Mouse (Mus musculus) stomach, embryonic 14.5 days (tissue): ENCODE results near the gene Rab39. TPM values are rescaled to one million over a fixed set of nuclear protein-coding genes. Genes with fewer than 3 reads are reported as not detected.

Experiments used
- ATAC-seq: fragments of 200-750 bp; cut with Nextera tagmentation; 2 replicates; pipeline ENCODE4 v1.8.0; 2017; ENCODE audit warnings: low read depth, moderate TSS enrichment; ENCODE audit not compliant: insufficient number of reproducible peaks, insufficient read depth, low FRiP score
- H3K27ac ChIP-seq: fragments of 300-500 bp; sonication (generic); 2 replicates; pipeline ENCODE4 v1.5.1; 2014; ENCODE audit warnings: mild to moderate bottlenecking, low read length, moderate library complexity, mixed read lengths
- H3K27me3 ChIP-seq: fragments of 300-500 bp; sonication (generic); 2 replicates; pipeline ENCODE4 v1.6.1; 2014; ENCODE audit warnings: low read length, control low read depth, mixed read lengths; ENCODE audit not compliant: control insufficient read depth, insufficient read depth
- H3K36me3 ChIP-seq: fragments of 300-500 bp; sonication (generic); 2 replicates; pipeline ENCODE4 v1.6.1; 2014; ENCODE audit warnings: mild to moderate bottlenecking, control low read depth, low read length, moderate library complexity, mixed read lengths; ENCODE audit not compliant: control insufficient read depth, insufficient read depth
- H3K4me1 ChIP-seq: fragments of 300-500 bp; sonication (generic); 2 replicates; pipeline ENCODE4 v1.6.1; 2014; ENCODE audit warnings: low read length, control low read depth, mixed read lengths; ENCODE audit not compliant: control insufficient read depth, insufficient read depth
- H3K4me2 ChIP-seq: fragments of 300-500 bp; sonication (generic); replicated peaks from 2 replicates; pipeline ENCODE4 v1.6.1; 2014; ENCODE audit warnings: low read depth, low read length, control low read depth
- H3K4me3 ChIP-seq: fragments of 300-500 bp; sonication (generic); 2 replicates; pipeline ENCODE4 v1.5.1; 2014; ENCODE audit warnings: low read depth, low read length, control low read depth
- H3K9ac ChIP-seq: fragments of 300-500 bp; sonication (generic); replicated peaks from 2 replicates; pipeline ENCODE4 v1.6.1; 2014; ENCODE audit warnings: low read depth, mild to moderate bottlenecking, control low read depth, low read length, moderate library complexity, mixed read lengths
- H3K9me3 ChIP-seq: fragments of 300-500 bp; sonication (generic); 2 replicates; pipeline ENCODE4 v1.6.1; 2016; ENCODE audit warnings: low read depth, low read length, control low read depth; ENCODE audit not compliant: control insufficient read depth
- WGBS: fragments of 180-500 bp; shearing (Covaris S2); extraction: QIAGEN DNeasy Blood & Tissue Kit; methylation state at CpG from one replicate; pipeline ENCODE4 v1.1.7; 2014; 5-methylcytosine and 5-hydroxymethylcytosine counted together
- polyA plus RNA-seq: library from polyadenylated mRNA; unstranded; fragments of >200 nt; fragmentation: Nextera tagmentation; extraction: Ambion mirVana; gene quantifications from 2 replicates; pipeline ENCODE4 v1.2.1, GENCODE M21; 2014

The Rab39 gene
- polyA plus RNA-seq, 1 experiment from 2014 or later, result 0.61 TPM

DNA sequence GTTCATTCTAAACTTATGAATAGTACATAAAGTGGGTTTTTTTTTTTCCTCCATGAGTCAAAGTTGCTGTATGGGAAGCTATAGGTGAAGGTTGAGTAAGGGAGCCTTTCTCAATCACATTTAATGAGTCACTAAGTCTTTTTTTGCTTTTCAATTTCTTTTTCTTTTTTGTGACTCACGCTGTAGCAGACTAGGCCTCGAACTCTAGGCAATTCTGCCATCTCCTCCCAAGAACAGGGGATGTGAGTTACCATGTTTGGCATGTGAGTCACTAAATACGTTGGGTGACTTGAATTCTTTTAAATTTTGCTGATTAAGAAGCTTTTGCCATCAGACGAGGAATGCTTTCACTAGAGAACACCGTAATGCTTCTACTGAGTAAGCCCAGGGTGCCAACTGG lies 10.2 kb downstream of the Rab39 start:
- Histone ChIP-seq H3K27me3 (no peaks in the 10 kb centered on the region), H3K4me2 (no peak overlapping the region), H3K27ac (no peak overlapping the region), H3K36me3 (no peaks in the 10 kb centered on the region), H3K4me1 (no peaks in the 10 kb centered on the region), H3K4me3 (no peak overlapping the region), H3K9ac (no peak overlapping the region), H3K9me3 (no peaks in the 10 kb centered on the region)
- 88% methylated on average over 5 of the region's 5 CpGs for WGBS
- no peak for ATAC-seq

DNA sequence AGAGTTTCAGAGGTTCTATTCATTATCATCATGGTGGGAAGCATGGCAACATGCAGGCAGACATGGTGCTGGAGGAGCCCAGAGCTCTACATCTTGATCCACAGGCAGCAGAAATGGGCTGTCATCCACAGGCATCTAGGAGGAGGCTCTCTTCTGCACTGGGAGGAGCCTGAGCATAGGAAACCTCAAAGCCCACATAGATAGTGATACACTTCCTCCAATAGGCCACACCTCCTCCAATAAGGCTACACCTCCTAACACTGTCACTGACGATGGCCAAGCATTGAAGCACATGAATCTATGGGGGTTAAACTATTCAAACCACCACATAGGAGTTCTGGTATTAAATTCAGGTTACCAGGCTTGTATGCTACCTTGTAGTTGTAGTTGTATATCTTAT lies 12.3 kb downstream of the Rab39 start:
- no peak overlapping the region for H3K9ac ChIP-seq
- H3K4me1 ChIP-seq, result no peaks in the 10 kb centered on the region
- H3K27me3 ChIP-seq, result no peaks in the 10 kb centered on the region
- H3K9me3 ChIP-seq, result no peaks in the 10 kb centered on the region
- no peak overlapping the region for H3K4me2 ChIP-seq
- no peak overlapping the region for H3K27ac ChIP-seq
- WGBS, result 67% methylated on average over 1 of the region's 1 CpGs
- no peak for ATAC-seq
- H3K4me3 ChIP-seq, result no peak overlapping the region
- no peaks in the 10 kb centered on the region for H3K36me3 ChIP-seq

DNA sequence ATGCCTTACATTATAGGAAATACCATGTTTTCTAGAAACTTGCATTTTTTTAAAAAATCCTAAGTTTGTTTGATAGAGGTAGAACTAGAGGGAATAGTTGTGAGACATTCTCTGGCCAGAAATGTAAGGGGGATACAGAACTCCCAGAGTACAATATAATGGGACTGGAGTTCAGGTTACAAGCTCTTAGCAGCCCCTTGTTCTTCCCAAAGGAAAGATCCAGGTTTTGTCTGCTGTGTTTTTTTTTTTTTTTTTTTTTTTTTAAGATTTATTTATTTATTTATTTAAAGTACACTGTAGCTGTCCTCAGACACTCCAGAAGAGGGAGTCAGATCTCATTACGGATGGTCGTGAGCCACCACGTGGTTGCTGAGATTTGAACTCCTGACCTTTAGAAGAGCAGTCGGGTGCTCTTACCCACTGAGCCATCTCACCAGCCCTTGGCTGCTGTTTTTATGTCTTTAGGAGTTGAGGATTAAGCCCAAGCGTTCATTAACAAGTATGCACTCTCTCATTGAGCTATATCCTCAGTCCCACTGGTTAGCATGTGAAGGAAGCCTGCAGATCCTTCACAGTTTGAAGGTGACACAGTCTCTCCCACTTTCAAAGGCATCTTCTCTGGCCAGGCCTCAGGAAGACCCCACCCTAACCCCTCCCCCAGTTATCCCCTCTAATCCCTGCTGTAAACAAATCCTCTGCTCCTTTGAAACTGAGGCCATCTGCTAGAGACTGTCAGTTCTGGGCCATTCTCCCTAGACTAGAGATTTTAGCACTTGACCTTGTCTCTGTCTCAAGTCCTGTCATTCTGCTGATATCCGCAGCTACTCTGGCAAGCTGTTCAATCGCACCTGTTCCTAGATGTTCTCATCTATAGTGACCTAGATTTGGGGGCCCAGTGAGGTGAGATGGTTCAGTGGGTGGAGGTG lies 14.0 kb downstream of the Rab39 start:
- no peaks in the 10 kb centered on the region for H3K4me1 ChIP-seq
- no peak overlapping the region for H3K27ac ChIP-seq
- H3K9ac ChIP-seq, result no peak overlapping the region
- no peak for ATAC-seq
- H3K27me3 ChIP-seq, result no peaks in the 10 kb centered on the region
- no peaks in the 10 kb centered on the region for H3K9me3 ChIP-seq
- no peaks in the 10 kb centered on the region for H3K36me3 ChIP-seq
- WGBS, result 31% methylated on average over 7 of the region's 7 CpGs
- no peak overlapping the region for H3K4me2 ChIP-seq
- no peak overlapping the region for H3K4me3 ChIP-seq

DNA sequence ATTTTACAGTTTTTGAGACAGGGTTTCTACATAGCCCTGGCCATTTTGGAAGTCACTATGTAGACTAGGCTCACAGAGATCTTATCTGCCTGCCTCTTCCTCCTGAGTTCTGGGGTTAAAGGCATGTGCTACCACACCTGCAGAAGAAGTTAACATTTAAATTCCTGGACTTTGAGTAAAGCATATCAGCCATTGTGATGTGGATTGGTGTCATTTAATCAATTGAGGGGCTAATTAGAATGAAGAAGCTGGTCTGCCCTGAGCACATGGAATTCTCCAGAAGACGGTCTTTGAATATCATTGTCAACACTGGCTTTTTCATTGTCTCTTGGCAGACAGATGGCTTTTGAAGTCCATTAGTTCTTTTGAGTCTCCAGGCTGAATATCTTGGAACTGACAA lies 25.2 kb downstream of the Rab39 start:
- H3K4me3 ChIP-seq, result no peak overlapping the region
- WGBS, result 78% methylated on average over 1 of the region's 1 CpGs
- H3K36me3 ChIP-seq, result no peaks in the 10 kb centered on the region
- no peaks in the 10 kb centered on the region for H3K9me3 ChIP-seq
- no peak overlapping the region for H3K9ac ChIP-seq
- ATAC-seq, result no peak
- H3K4me2 ChIP-seq, result no peak overlapping the region
- no peak overlapping the region for H3K27ac ChIP-seq
- no peaks in the 10 kb centered on the region for H3K4me1 ChIP-seq
- H3K27me3 ChIP-seq, result no peaks in the 10 kb centered on the region

DNA sequence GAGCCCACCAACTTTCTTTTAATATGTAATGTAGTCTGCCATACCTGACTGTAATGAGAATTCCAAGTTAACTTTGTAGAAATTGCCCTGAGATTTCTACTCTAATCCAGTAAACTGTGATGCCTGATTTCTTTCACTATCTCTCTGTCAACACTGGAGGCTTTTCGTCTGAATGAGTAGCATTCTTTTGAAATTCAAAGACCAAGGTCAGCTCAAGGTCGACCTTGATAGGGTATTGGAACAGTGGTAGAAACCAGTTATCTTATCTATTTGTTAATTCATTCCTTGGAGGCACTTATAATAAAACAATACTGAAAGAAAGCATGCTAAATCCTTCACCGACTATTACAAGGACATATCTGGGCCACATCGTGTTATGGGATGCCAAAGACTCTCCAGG lies 29.1 kb downstream of the Rab39 start:
- no peak overlapping the region for H3K4me2 ChIP-seq
- ATAC-seq, result no peak
- H3K36me3 ChIP-seq, result no peaks in the 10 kb centered on the region
- no peaks in the 10 kb centered on the region for H3K4me1 ChIP-seq
- H3K4me3 ChIP-seq, result no peak overlapping the region
- no peaks in the 10 kb centered on the region for H3K27me3 ChIP-seq
- no peak overlapping the region for H3K9ac ChIP-seq
- H3K27ac ChIP-seq, result no peak overlapping the region
- 61% methylated on average over 4 of the region's 4 CpGs for WGBS
- H3K9me3 ChIP-seq, result no peaks in the 10 kb centered on the region

DNA sequence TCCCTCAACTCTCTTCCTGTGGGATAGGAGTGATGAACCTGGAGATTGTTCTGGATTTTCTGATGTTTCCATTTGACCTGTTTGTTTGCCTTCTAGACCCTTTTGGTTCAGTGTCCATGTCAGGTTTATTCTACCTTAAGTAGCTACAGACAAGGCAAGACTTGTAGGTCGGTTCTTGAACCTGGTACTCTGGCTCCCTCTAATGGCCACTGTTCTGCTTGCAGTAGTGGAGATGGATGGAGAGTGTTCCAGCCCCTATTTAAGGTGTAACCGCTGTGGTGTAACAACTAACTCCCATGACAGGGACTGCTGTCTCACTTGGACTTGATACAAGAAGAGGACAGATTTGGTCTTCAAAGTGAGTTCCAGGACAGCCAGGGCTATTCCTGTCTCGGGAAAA lies 32.5 kb downstream of the Rab39 start:
- Histone ChIP-seq H3K4me1 (no peaks in the 10 kb centered on the region), H3K27me3 (no peaks in the 10 kb centered on the region), H3K9ac (no peak overlapping the region), H3K9me3 (no peaks in the 10 kb centered on the region), H3K4me3 (no peak overlapping the region), H3K27ac (no peak overlapping the region), H3K4me2 (no peak overlapping the region), H3K36me3 (no peaks in the 10 kb centered on the region)
- ATAC-seq, result no peak
- 25% methylated on average over 3 of the region's 3 CpGs for WGBS

DNA sequence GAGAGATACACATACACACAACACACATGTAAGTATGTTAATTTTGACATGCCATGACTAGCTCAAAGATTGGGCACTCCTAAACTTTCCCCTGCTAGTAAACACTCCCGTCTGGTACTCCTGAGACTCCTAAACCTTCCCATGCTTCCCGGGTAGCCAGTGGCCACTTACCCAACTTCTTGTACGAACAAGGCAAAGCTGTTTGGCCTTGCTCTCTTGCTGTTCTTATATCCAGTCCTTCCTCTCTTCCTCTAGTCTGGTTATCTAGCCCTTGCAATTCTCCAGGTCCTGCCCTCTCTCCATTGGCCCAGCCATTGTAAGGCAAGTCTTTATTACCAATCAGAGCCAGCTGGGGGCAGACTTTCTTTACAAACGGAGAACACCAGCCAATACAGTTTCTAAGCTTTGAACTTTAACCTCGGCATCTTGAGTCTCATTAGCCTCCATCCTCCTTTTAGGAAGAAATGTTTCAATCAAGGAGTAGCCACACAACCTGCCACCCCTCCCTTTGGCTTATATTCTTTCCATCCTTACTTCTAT lies 36.3 kb downstream of the Rab39 start, which contains the start of gene Cul5:
Cul5 (minus strand) TSS at position 335 of the 540 bp plus-strand sequence.
- WGBS, result 54% methylated on average over 5 of the region's 5 CpGs
- Histone ChIP-seq H3K4me1 (peaks cover 11% of the 10 kb centered on the region; the same call in 1 of the 2 replicates), H3K9ac (no peak within 1 kb of the TSS), H3K9me3 (no peaks in the 10 kb centered on the region), H3K27ac (no peak within 1 kb of the TSS), H3K36me3 (no peaks in the 10 kb centered on the region), H3K4me2 (no peak within 1 kb of the TSS), H3K4me3 (no peak within 1 kb of the TSS), H3K27me3 (no peaks in the 10 kb centered on the region)
- no peak for ATAC-seq

DNA sequence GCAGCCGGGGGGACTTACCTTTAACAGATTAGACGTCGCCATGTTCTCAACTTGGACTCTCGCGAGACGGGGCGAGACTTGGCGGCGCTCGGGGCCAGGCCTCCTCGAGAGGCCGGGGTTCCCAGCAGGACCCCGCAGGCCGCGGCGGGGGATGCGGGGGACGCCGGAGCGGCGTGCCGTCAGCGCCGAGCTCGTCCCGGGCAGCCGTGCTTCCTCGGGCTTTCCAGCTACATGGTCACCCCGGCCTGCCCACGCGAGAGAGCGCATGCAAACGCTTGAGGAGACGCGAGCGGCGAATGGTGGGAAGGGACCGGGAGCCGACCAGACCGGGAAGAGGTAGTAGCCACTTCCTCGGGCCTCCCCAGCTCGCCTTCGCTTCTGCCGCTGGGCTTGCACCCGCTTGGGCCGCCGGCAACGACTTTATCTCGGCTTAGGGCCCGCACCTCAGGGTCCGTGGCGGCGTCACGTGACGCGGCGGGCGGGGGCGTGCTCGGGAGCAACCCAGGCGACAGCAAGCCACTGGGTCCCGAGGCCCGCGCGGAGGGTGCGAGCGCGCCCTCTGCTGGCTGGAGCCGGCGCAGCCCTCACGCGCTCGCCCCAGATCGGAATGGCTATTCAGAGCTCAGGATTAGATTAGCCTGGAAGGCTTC lies 38.9 kb downstream of the Rab39 start:
- Histone ChIP-seq H3K4me2 (peak overlapping the region; percentile 86), H3K4me1 (peaks cover 11% of the 10 kb centered on the region; the same call in 1 of the 2 replicates), H3K27me3 (no peaks in the 10 kb centered on the region), H3K36me3 (no peaks in the 10 kb centered on the region; the same call in 1 of the 2 replicates), H3K9ac (peak overlapping the region; percentile 97), H3K4me3 (peak overlapping the region; percentile 96), H3K9me3 (no peaks in the 10 kb centered on the region), H3K27ac (peak overlapping the region; percentile 94)
- ATAC-seq, result peak; percentile 97
- under 1% methylated on average over 73 of the region's 74 CpGs for WGBS
